Comparison of ENCODE assay signal across 10 mouse cellular contexts in genomic region chr6:98003114-98003513, GRCm38 (mm10).
DNase-seq lines count a peak whose midpoint lies in the region; ATAC-seq lines count a peak whose summit lies in the region.
"Had no signal": no experiment of that assay in that cellular context is flagged by ENCODE, and none has a peak within 500 bp of the region (broad histone marks: within the 10 kb centered on the region; RNA-seq: fewer than 3 reads in every experiment).

No protein-coding gene starts in this region.

- no peak for ATAC-seq in hindbrain, embryonic 13.5 days (ENCODE audit: low FRiP score)

- no peak overlapping the region for H3K9ac ChIP-seq in hindbrain, embryonic 13.5 days
- H3K9ac ChIP-seq: limb, embryonic 13.5 days; stomach, embryonic 15.5 days had no signal

- H3K27me3 ChIP-seq in hindbrain, embryonic 10.5 days (ENCODE audit: insufficient read depth, poor library complexity, severe bottlenecking) = peaks cover 6% of the 10 kb centered on the region
- peaks cover 10% of the 10 kb centered on the region; the same call in 1 of the 2 replicates for H3K27me3 ChIP-seq in hindbrain, embryonic 13.5 days
- H3K27me3 ChIP-seq: limb, embryonic 13.5 days; stomach, embryonic 15.5 days had no signal

- H3K4me1 ChIP-seq in hindbrain, embryonic 10.5 days (replicated peaks) = peaks cover 10% of the 10 kb centered on the region
- H3K4me1 ChIP-seq in hindbrain, embryonic 13.5 days (replicated peaks) = no peaks in the 10 kb centered on the region
- H3K4me1 ChIP-seq: limb, embryonic 13.5 days; stomach, embryonic 15.5 days had no signal

- peak; percentile 6 for DNase-seq in hindbrain, embryonic 10.5 days (ENCODE audit: low spot score)
- peak; percentile 2 for DNase-seq in A20 (ENCODE audit: low read depth, low spot score)
- peak; percentile 52 for DNase-seq in R1 (ENCODE audit: low read depth, low spot score)
- peak; percentile 54 for DNase-seq in forelimb bud, embryonic 11.5 days (ENCODE audit: low read depth, low spot score)
- peak; percentile 65 for DNase-seq in naive thymus-derived CD4-positive, alpha-beta T cell, adult 2 months (ENCODE audit: low read depth)
- no peak for DNase-seq in liver
- DNase-seq in thymus, adult 18-20 months = no peak

- H3K27ac ChIP-seq in hindbrain, embryonic 10.5 days = no peak overlapping the region
- no peak overlapping the region for H3K27ac ChIP-seq in hindbrain, embryonic 13.5 days
- H3K27ac ChIP-seq: limb, embryonic 13.5 days; stomach, embryonic 15.5 days had no signal

- no peak overlapping the region for H3K4me3 ChIP-seq in hindbrain, embryonic 10.5 days
- no peak overlapping the region for H3K4me3 ChIP-seq in hindbrain, embryonic 13.5 days
- H3K4me3 ChIP-seq: limb, embryonic 13.5 days; stomach, embryonic 15.5 days had no signal

- H3K4me2 ChIP-seq in hindbrain, embryonic 13.5 days = no peak overlapping the region
- H3K4me2 ChIP-seq: limb, embryonic 13.5 days; stomach, embryonic 15.5 days had no signal

- no peaks in the 10 kb centered on the region for H3K36me3 ChIP-seq in hindbrain, embryonic 10.5 days
- no peaks in the 10 kb centered on the region for H3K36me3 ChIP-seq in hindbrain, embryonic 13.5 days
- H3K36me3 ChIP-seq: limb, embryonic 13.5 days; stomach, embryonic 15.5 days had no signal

- no peaks in the 10 kb centered on the region for H3K9me3 ChIP-seq in hindbrain, embryonic 10.5 days
- H3K9me3 ChIP-seq in hindbrain, embryonic 13.5 days = no peaks in the 10 kb centered on the region
- H3K9me3 ChIP-seq: limb, embryonic 13.5 days; stomach, embryonic 15.5 days had no signal

- WGBS in hindbrain, embryonic 10.5 days = 26% methylated on average over 3 of the region's 3 CpGs
- WGBS in hindbrain, embryonic 13.5 days = 16% methylated on average over 3 of the region's 3 CpGs

Comparison
In these comparisons a context has a peak if more than half of its experiments do, and no peak if none do; other contexts are left out.
1. DNase-seq: peak in hindbrain, embryonic 10.5 days (single experiment), A20 (single experiment), R1 (single experiment), forelimb bud, embryonic 11.5 days (single experiment) and naive thymus-derived CD4-positive, alpha-beta T cell, adult 2 months (single experiment); none in liver (single experiment) and thymus, adult 18-20 months (0 of 2).